Mouse (Mus musculus): ENCODE results near the gene Lyrm4. TPM values are rescaled to one million over a fixed set of nuclear protein-coding genes. Genes with fewer than 3 reads are reported as not detected.

Lyrm4 gene
- total and polyA plus RNA-seq, 3 experiments: 22.6 to 25.4 TPM; not detected in 1

- H3K9ac ChIP-seq (ENCODE audit: control insufficient read depth, low read depth, low read length, poor library complexity, severe bottlenecking): no peak overlapping the region
- no peaks in the 10 kb centered on the region for H3K79me2 ChIP-seq (ENCODE audit: control insufficient read depth, insufficient read depth, low read length, poor library complexity)
- TF ChIP-seq MXI1 (IDR thresholded peaks at IDR 0.05; ENCODE audit: low read depth, low read length) (no peak), MYB (IDR thresholded peaks at IDR 0.05; ENCODE audit: low read depth, low read length) (no peak), NELFE (IDR thresholded peaks at IDR 0.05; ENCODE audit: low read depth, low read length) (no peak), ZC3H11A (IDR thresholded peaks at IDR 0.05; ENCODE audit: low read depth, low read length) (no peak), TAL1 (IDR thresholded peaks at IDR 0.05; ENCODE audit: low read length) (no peak), MAZ (IDR thresholded peaks at IDR 0.05; ENCODE audit: low read depth, low read length) (no peak), CHD1 (IDR thresholded peaks at IDR 0.05; ENCODE audit: low read depth, low read length) (no peak), TBP (IDR thresholded peaks at IDR 0.05; ENCODE audit: low read depth, low read length) (no peak), BHLHE40 (IDR thresholded peaks at IDR 0.05; ENCODE audit: borderline replicate concordance, low read depth, low read length) (no peak), CTCF (IDR thresholded peaks at IDR 0.05 in 2 of 3, conservative IDR thresholded peaks at IDR 0.05 in 1 of 3; ENCODE audit: control insufficient read depth in 1 of 3, insufficient read depth in 1 of 3, low read depth in 2 of 3, low read length in 3 of 3, poor library complexity in 1 of 3, severe bottlenecking in 1 of 3) (no peak)
- peaks cover 2 to 3% of the 10 kb centered on the region in 2 experiments; a peak in 1 of 4 replicates for H3K36me3 ChIP-seq (ENCODE audit: control insufficient read depth in 1 of 2, insufficient read depth in 2 of 2, low read length in 2 of 2)
- DNase-seq (ENCODE audit: low read depth, low spot score): no peak
- no peaks in the 10 kb centered on the region for H3K9me3 ChIP-seq (replicated peaks; ENCODE audit: insufficient read depth, low read length)
- H3K4me1 ChIP-seq (ENCODE audit: control insufficient read depth in 1 of 2, insufficient read depth in 2 of 2, low read length in 2 of 2): no peaks in the 10 kb centered on the region
- H3K27ac ChIP-seq (ENCODE audit: control insufficient read depth, low read depth, low read length): no peak overlapping the region
- no peak overlapping the region for H3K4me3 ChIP-seq (ENCODE audit: control insufficient read depth in 1 of 2, insufficient read depth in 1 of 2, low read depth in 2 of 2, low read length in 2 of 2)
- H3K27me3 ChIP-seq (ENCODE audit: control insufficient read depth in 1 of 2, insufficient read depth in 2 of 2, low read length in 2 of 2): no peaks in the 10 kb centered on the region
Observed at GRCm38 (mm10) chr13:36015636-36016035, 101.7 kb downstream of the Lyrm4 start.

- no peaks in the 10 kb centered on the region for H3K27me3 ChIP-seq (ENCODE audit: control insufficient read depth in 1 of 2, insufficient read depth in 2 of 2, low read length in 2 of 2)
- TF ChIP-seq MYC (IDR thresholded peaks at IDR 0.05; ENCODE audit: low read depth, low read length) (no peak), ZNF384 (IDR thresholded peaks at IDR 0.05; ENCODE audit: low read depth, low read length) (no peak), MEF2A (IDR thresholded peaks at IDR 0.05; ENCODE audit: extremely low read depth, insufficient replicate concordance, low read depth, low read length, poor library complexity, severe bottlenecking) (no peak), ZKSCAN1 (IDR thresholded peaks at IDR 0.05; ENCODE audit: low read depth, low read length) (no peak), UBTF (IDR thresholded peaks at IDR 0.05; ENCODE audit: borderline replicate concordance, insufficient read depth, low read depth, low read length) (no peak), POLR2AphosphoS5 (IDR thresholded peaks at IDR 0.05; ENCODE audit: borderline replicate concordance, low read depth, low read length) (no peak), ETS1 (IDR thresholded peaks at IDR 0.05; ENCODE audit: low read depth, low read length) (no peak), GABPA (IDR thresholded peaks at IDR 0.05; ENCODE audit: low read depth, low read length) (no peak), RAD21 (IDR thresholded peaks at IDR 0.05; ENCODE audit: low read depth, low read length) (no peak), MYB (IDR thresholded peaks at IDR 0.05; ENCODE audit: low read depth, low read length) (no peak), TBP (IDR thresholded peaks at IDR 0.05; ENCODE audit: low read depth, low read length) (no peak), EP300 (IDR thresholded peaks at IDR 0.05; ENCODE audit: low read depth in 1 of 2, low read length in 2 of 2) (no peak), BHLHE40 (IDR thresholded peaks at IDR 0.05; ENCODE audit: borderline replicate concordance, low read depth, low read length) (no peak), ZC3H11A (IDR thresholded peaks at IDR 0.05; ENCODE audit: low read depth, low read length) (no peak), MAFK (IDR thresholded peaks at IDR 0.05; ENCODE audit: borderline replicate concordance, low read depth, low read length) (no peak), CHD1 (IDR thresholded peaks at IDR 0.05; ENCODE audit: low read depth, low read length) (no peak), MXI1 (IDR thresholded peaks at IDR 0.05; ENCODE audit: low read depth, low read length) (no peak)
- H3K9me3 ChIP-seq (replicated peaks; ENCODE audit: insufficient read depth, low read length): no peaks in the 10 kb centered on the region
- peaks cover 0 to 2% of the 10 kb centered on the region in 2 experiments; a peak in 1 of 4 replicates for H3K36me3 ChIP-seq (ENCODE audit: control insufficient read depth in 1 of 2, insufficient read depth in 2 of 2, low read length in 2 of 2)
- no peaks in the 10 kb centered on the region for H3K4me1 ChIP-seq (ENCODE audit: control insufficient read depth in 1 of 2, insufficient read depth in 2 of 2, low read length in 2 of 2)
- H3K4me3 ChIP-seq (ENCODE audit: control insufficient read depth in 1 of 2, insufficient read depth in 1 of 2, low read depth in 2 of 2, low read length in 2 of 2): no peak overlapping the region
- no peak for DNase-seq (ENCODE audit: low read depth, low spot score)
- H3K79me2 ChIP-seq (ENCODE audit: control insufficient read depth, insufficient read depth, low read length, poor library complexity): no peaks in the 10 kb centered on the region
- no peak overlapping the region for H3K27ac ChIP-seq (ENCODE audit: control insufficient read depth, low read depth, low read length)
- H3K9ac ChIP-seq (ENCODE audit: control insufficient read depth, low read depth, low read length, poor library complexity, severe bottlenecking): no peak overlapping the region
Observed at GRCm38 (mm10) chr13:36009981-36010380, 107.3 kb downstream of the Lyrm4 start.
